Mouse (Mus musculus): ENCODE measurements around the gene Bcan. TPM values are rescaled to one million over a fixed set of nuclear protein-coding genes. Genes with fewer than 3 reads are reported as not detected.

The Bcan gene
- total and polyA plus RNA-seq, 3 experiments: 0.09 to 0.55 TPM; not detected in 1

DNA sequence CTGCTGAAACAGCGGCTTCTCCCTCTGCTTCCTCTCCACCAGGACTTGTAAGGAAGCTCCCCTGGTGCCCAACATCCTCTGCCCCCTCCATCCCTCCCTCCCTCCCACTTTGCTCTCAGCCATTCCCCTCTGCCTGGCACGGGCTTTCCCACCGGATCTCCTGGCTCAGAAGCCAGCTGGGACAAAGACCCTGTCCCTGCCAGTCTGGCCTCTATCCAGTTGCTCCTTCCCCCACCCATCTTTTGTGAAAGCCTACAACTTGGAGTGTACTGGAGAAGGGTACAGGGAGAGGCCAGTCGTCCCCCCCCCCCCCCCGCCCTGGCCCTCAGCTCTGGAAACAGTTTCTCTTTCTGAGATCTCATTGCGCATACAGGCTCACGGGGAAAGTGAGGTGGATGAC is 1.3 kb downstream of the Bcan start:
- Histone ChIP-seq H3K36me3 (ENCODE audit: control insufficient read depth, insufficient read depth, low read length) (no peaks in the 10 kb centered on the region), H3K27me3 (ENCODE audit: control insufficient read depth, insufficient read depth, low read length) (peaks cover 35% of the 10 kb centered on the region), H3K9ac (ENCODE audit: low read depth, low read length) (no peak overlapping the region), H3K4me3 (no peak overlapping the region), H3K79me2 (replicated peaks; ENCODE audit: control insufficient read depth, insufficient read depth, low read length) (no peaks in the 10 kb centered on the region), H3K27ac (no peak overlapping the region), H3K4me1 (ENCODE audit: control insufficient read depth, insufficient read depth, low read length) (0 out of 2 replicates have a peak, but pooled peaks cover 1% of the 10 kb centered on the region)
- no peak for DNase-seq
- intact Hi-C loops (cut with DNase I): no loop called here
- WGBS: 6% methylated on average over 7 of the region's 7 CpGs
- TF ChIP-seq EP300 (IDR thresholded peaks at IDR 0.05; ENCODE audit: insufficient read depth, low read depth, low read length) (no peak), CTCF (IDR thresholded peaks at IDR 0.05) (no peak), POLR2A (IDR thresholded peaks at IDR 0.05; ENCODE audit: insufficient read depth, low read depth, low read length) (no peak)

DNA sequence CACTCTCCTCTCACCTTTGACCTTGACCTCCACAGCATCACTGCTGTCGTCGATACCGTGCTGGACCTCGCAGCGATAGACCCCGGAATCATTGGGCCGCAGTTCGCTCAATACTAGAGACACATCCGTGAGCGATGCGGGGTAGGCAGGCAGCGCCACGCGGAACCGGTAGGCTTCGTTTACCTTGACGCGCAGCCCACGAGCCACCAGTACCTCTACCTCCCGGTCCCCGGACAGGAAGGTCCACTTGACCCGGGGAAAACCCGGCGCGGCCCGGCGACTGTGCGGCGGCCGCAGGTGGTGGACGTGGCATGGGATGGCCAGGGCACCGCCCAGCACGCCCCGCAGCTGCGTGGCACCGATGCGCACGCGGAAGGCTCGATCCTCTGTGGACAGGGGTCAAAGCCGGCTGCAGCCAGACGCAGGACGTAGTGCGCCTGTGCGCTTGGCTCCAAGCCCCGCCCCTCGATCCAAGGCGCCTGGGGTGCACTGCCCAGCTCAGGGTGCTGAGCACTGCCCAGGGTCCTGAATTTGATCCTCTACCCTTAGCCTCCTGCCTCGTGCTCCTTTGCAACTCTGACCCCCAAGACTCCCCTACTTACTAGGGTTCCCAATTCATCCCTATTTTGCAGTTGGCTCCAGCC is 2.9 kb downstream of the Bcan start:
- H3K4me3 ChIP-seq: peak overlapping the region; percentile 38
- peaks cover 34% of the 10 kb centered on the region for H3K27me3 ChIP-seq (ENCODE audit: control insufficient read depth, insufficient read depth, low read length)
- WGBS: under 1% methylated on average over 45 of the region's 49 CpGs
- H3K9ac ChIP-seq (ENCODE audit: low read depth, low read length): peak overlapping the region; percentile 23; the same call in 1 of the 2 replicates
- H3K36me3 ChIP-seq (ENCODE audit: control insufficient read depth, insufficient read depth, low read length): no peaks in the 10 kb centered on the region
- DNase-seq: peak in 1 of 2 experiments; percentile 51
- no peak for TF ChIP-seq CTCF (IDR thresholded peaks at IDR 0.05)
- H3K27ac ChIP-seq: no peak overlapping the region
- no peaks in the 10 kb centered on the region for H3K79me2 ChIP-seq (replicated peaks; ENCODE audit: control insufficient read depth, insufficient read depth, low read length)
- 0 out of 2 replicates have a peak, but pooled peaks cover 1% of the 10 kb centered on the region for H3K4me1 ChIP-seq (ENCODE audit: control insufficient read depth, insufficient read depth, low read length)
- intact Hi-C loops (cut with DNase I): no loop called here

DNA sequence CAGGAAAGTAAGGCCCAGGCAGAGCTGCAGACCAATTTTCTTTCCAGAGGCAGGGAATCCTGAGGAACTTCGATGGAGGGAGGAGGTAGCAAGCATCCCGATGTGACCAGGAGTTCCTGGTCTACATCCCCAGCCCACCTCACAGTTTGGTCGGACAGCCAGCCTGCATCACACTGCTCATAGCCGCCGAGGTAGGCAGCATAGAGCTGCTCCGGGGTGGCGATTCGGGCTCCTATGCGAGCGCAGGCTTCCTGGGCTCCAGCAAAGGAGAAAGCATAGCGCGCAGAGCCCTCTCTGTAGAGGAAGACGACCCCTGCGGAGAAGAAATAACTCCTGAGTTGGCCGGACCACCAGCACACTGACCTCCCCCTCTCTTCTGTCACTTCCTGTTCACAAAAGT is 3.6 kb downstream of the Bcan start:
- no peak overlapping the region for H3K9ac ChIP-seq (ENCODE audit: low read depth, low read length)
- H3K79me2 ChIP-seq (replicated peaks; ENCODE audit: control insufficient read depth, insufficient read depth, low read length): no peaks in the 10 kb centered on the region
- TF ChIP-seq CTCF (IDR thresholded peaks at IDR 0.05): no peak
- no peak for TF ChIP-seq POLR2A (IDR thresholded peaks at IDR 0.05; ENCODE audit: insufficient read depth, low read depth, low read length)
- TF ChIP-seq EP300 (IDR thresholded peaks at IDR 0.05; ENCODE audit: insufficient read depth, low read depth, low read length): no peak
- H3K4me1 ChIP-seq (ENCODE audit: control insufficient read depth, insufficient read depth, low read length): 0 out of 2 replicates have a peak, but pooled peaks cover 1% of the 10 kb centered on the region
- peaks cover 33% of the 10 kb centered on the region for H3K27me3 ChIP-seq (ENCODE audit: control insufficient read depth, insufficient read depth, low read length)
- no peak overlapping the region for H3K4me3 ChIP-seq
- intact Hi-C loops (cut with DNase I): no loop called here
- DNase-seq: no peak
- WGBS: 6% methylated on average over 15 of the region's 15 CpGs
- H3K27ac ChIP-seq: no peak overlapping the region
- no peaks in the 10 kb centered on the region for H3K36me3 ChIP-seq (ENCODE audit: control insufficient read depth, insufficient read depth, low read length)

DNA sequence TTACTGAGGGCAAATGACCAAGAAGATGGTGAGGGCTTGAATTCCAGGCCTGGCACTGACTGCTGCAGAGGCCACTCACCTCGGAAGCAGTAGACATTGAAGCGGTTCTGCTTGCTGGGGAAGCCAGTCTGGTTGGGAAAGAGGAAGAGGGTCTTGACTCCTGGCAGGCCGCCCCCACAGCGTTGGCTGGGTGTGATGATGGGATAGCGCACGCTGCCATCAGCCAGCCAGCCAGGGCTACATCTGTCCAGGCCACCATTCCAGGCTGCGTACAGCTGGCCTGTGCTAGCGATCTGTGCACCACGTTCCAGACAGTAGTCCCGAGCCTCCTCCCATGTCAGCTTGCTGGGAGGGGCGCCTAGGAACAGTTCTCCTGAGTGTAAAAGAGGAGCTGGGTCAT is 4.7 kb downstream of the Bcan start:
- Histone ChIP-seq H3K27me3 (ENCODE audit: control insufficient read depth, insufficient read depth, low read length) (peaks cover 28% of the 10 kb centered on the region), H3K9ac (ENCODE audit: low read depth, low read length) (no peak overlapping the region), H3K4me1 (ENCODE audit: control insufficient read depth, insufficient read depth, low read length) (0 out of 2 replicates have a peak, but pooled peaks cover 1% of the 10 kb centered on the region), H3K36me3 (ENCODE audit: control insufficient read depth, insufficient read depth, low read length) (no peaks in the 10 kb centered on the region), H3K27ac (no peak overlapping the region), H3K79me2 (replicated peaks; ENCODE audit: control insufficient read depth, insufficient read depth, low read length) (no peaks in the 10 kb centered on the region), H3K4me3 (no peak overlapping the region)
- DNase-seq: peak in 1 of 2 experiments; percentile 23
- TF ChIP-seq CTCF (IDR thresholded peaks at IDR 0.05) (no peak), EP300 (IDR thresholded peaks at IDR 0.05; ENCODE audit: insufficient read depth, low read depth, low read length) (no peak), POLR2A (IDR thresholded peaks at IDR 0.05; ENCODE audit: insufficient read depth, low read depth, low read length) (no peak)
- WGBS: 26% methylated on average over 11 of the region's 11 CpGs
- intact Hi-C loops (cut with DNase I): no loop called here

DNA sequence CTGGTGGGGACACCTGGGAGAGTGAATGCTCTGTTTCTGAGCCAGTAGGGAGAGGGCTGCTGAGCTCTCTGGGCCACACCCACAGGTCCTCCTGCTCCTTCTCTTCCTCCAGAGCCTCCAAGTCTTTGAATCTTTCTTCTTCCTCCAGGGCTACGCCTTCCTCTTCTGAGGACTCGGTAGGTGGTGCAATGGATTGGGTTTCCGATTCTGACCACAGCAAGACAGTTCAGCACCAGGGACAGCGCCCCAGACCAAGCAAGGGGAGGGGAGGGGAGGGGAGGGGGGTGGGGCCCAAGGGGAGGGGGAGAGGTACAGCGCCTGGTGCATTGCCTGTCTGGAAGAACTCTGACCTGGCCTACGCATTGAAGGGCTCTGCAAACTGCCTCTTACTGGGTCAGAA is 6.6 kb downstream of the Bcan start:
- H3K4me1 ChIP-seq (ENCODE audit: control insufficient read depth, insufficient read depth, low read length): 0 out of 2 replicates have a peak, but pooled peaks cover 1% of the 10 kb centered on the region
- H3K36me3 ChIP-seq (ENCODE audit: control insufficient read depth, insufficient read depth, low read length): no peaks in the 10 kb centered on the region
- intact Hi-C loops (cut with DNase I): no loop called here
- H3K79me2 ChIP-seq (replicated peaks; ENCODE audit: control insufficient read depth, insufficient read depth, low read length): no peaks in the 10 kb centered on the region
- peak in 1 of 2 experiments; percentile 27 for DNase-seq
- no peak overlapping the region for H3K9ac ChIP-seq (ENCODE audit: low read depth, low read length)
- H3K4me3 ChIP-seq: no peak overlapping the region
- no peak overlapping the region for H3K27ac ChIP-seq
- 4% methylated on average over 3 of the region's 6 CpGs for WGBS
- TF ChIP-seq EP300 (IDR thresholded peaks at IDR 0.05; ENCODE audit: insufficient read depth, low read depth, low read length): no peak
- TF ChIP-seq POLR2A (IDR thresholded peaks at IDR 0.05; ENCODE audit: insufficient read depth, low read depth, low read length): no peak
- no peak for TF ChIP-seq CTCF (IDR thresholded peaks at IDR 0.05)
- peaks cover 16% of the 10 kb centered on the region for H3K27me3 ChIP-seq (ENCODE audit: control insufficient read depth, insufficient read depth, low read length)

DNA sequence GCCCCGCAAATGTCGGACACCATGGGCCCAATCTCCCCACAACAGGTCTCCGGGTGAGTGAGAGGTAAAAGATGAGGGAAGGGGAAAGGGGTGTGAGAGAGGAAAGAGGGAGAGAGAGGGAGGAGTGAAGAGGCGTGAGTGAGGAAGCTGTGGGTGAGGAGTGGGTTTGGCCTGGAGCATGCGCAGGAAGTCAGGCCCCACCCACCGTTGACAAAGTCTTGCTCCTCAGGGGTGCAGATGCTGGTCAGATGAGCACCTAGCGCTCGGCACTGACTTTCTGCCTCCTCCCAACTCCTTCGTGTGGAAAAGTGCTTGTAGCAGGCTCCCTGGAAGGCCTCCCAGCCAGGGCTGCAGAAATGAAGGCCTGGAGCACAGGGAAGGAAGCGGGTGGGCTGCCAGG is 10.1 kb downstream of the Bcan start:
- Histone ChIP-seq H3K36me3 (ENCODE audit: control insufficient read depth, insufficient read depth, low read length) (no peaks in the 10 kb centered on the region), H3K4me3 (no peak overlapping the region), H3K27ac (no peak overlapping the region), H3K9ac (ENCODE audit: low read depth, low read length) (no peak overlapping the region), H3K27me3 (ENCODE audit: control insufficient read depth, insufficient read depth, low read length) (no peaks in the 10 kb centered on the region), H3K4me1 (ENCODE audit: control insufficient read depth, insufficient read depth, low read length) (peaks cover 18% of the 10 kb centered on the region), H3K79me2 (replicated peaks; ENCODE audit: control insufficient read depth, insufficient read depth, low read length) (no peaks in the 10 kb centered on the region)
- TF ChIP-seq EP300 (IDR thresholded peaks at IDR 0.05; ENCODE audit: insufficient read depth, low read depth, low read length) (no peak), CTCF (IDR thresholded peaks at IDR 0.05) (no peak), POLR2A (IDR thresholded peaks at IDR 0.05; ENCODE audit: insufficient read depth, low read depth, low read length) (no peak)
- no peak for DNase-seq
- intact Hi-C loops (cut with DNase I): no loop called here
- WGBS: 49% methylated on average over 10 of the region's 10 CpGs

Data from heart, adult 2 months (tissue).